Mouse (Mus musculus): ENCODE results near the gene Klk1b11.

The Klk1b11 gene

GRCm38 (mm10) chr7:43995577-43995976 is at the start of gene Klk1b11:
TSS of gene Klk1b11 (plus strand) at chr7:43995877.
- WGBS, result 84% methylated on average over 4 of the region's 4 CpGs

- 81% methylated on average over 2 of the region's 2 CpGs for WGBS
Observed at GRCm38 (mm10) chr7:43950364-43950763, 45.3 kb upstream of the Klk1b11 start, which contains the start of gene Klk1b8. TSS of gene Klk1b8 (plus strand) at chr7:43950664.

GRCm38 (mm10) chr7:43952703-43953102 is 43.0 kb upstream of the Klk1b11 start:
- 51% methylated on average over 4 of the region's 4 CpGs for WGBS

GRCm38 (mm10) chr7:43966451-43966850 is 29.2 kb upstream of the Klk1b11 start, which contains the start of gene Klk1b1:
TSS of gene Klk1b1 (plus strand) at chr7:43966751.
- WGBS, result 65% methylated on average over 3 of the region's 3 CpGs

GRCm38 (mm10) chr7:43967058-43967457 is 28.6 kb upstream of the Klk1b11 start:
- 85% methylated on average over 3 of the region's 3 CpGs for WGBS

GRCm38 (mm10) chr7:43967612-43968011 is 28.1 kb upstream of the Klk1b11 start:
- 83% methylated on average over 2 of the region's 2 CpGs for WGBS

- 75% methylated on average over 1 of the region's 1 CpGs for whole genome bisulfite sequencing
Observed at GRCm38 (mm10) chr7:43975761-43976160, 19.9 kb upstream of the Klk1b11 start, which contains the start of gene Klk1b9. TSS of gene Klk1b9 (plus strand) at chr7:43976061.

GRCm38 (mm10) chr7:43994821-43995220 is 856 bp upstream of the Klk1b11 start:
- WGBS, result 59% methylated on average over 1 of the region's 1 CpGs

GRCm38 (mm10) chr7:44011868-44012267 is 16.2 kb downstream of the Klk1b11 start, which contains the start of gene Klk1b26:
TSS of gene Klk1b26 (plus strand) at chr7:44012168.

GRCm38 (mm10) chr7:44014666-44015065 is 19.0 kb downstream of the Klk1b11 start:
- 52% methylated on average over 6 of the region's 6 CpGs for WGBS

GRCm38 (mm10) chr7:44015071-44015470 is 19.4 kb downstream of the Klk1b11 start:
- 76% methylated on average over 5 of the region's 5 CpGs for WGBS

Data from cerebral cortex, adult 2 months (tissue).